ENCODE assay signal across 19 mouse cellular contexts in the genomic region with DNA sequence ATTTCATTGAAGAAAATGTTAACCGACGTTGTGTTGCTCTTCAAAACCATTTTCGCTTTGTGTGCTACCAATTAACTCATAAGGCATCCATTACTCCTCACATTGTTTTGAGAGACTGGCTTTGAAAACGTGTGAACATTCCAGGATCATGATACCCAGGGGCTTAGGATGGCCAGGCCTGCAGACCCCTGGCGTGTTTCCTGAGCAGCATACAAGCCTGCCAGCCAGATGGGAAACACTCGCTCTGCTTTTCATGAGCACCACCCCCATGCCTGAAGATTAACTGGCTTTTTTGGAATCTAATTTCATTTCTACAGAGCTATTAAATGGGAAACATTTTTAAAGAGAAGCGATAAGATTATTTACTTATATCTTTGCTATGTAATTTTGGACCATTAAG.
DNase-seq lines count a peak whose midpoint lies in the region; ATAC-seq and TF ChIP-seq lines count a peak whose summit lies in the region.
"Had no signal": no experiment of that assay in that cellular context is flagged by ENCODE, and none has a peak within 500 bp of the region (broad histone marks: within the 10 kb centered on the region; RNA-seq: fewer than 3 reads in every experiment).

No protein-coding gene starts in this region.

- no peaks in the 10 kb centered on the region for H3K27me3 ChIP-seq in heart, embryonic 11.5 days (ENCODE audit: control insufficient read depth, insufficient read depth, low read length)
- H3K27me3 ChIP-seq in limb, embryonic 13.5 days = no peaks in the 10 kb centered on the region
- H3K27me3 ChIP-seq: forebrain, embryonic 15.5 days; neural tube, embryonic 12.5 days; stomach, embryonic 15.5 days had no signal

- no peak for ATAC-seq in heart, embryonic 11.5 days (replicated peaks; ENCODE audit: insufficient number of reproducible peaks, low FRiP score, low TSS enrichment)
- ATAC-seq in limb, embryonic 13.5 days (ENCODE audit: low FRiP score, low read depth) = peak; percentile 53; the same call in 1 of the 2 replicates
- ATAC-seq: forebrain, embryonic 15.5 days; intestine, embryonic 16.5 days; liver, postnatal 0 days had no signal

- no peaks in the 10 kb centered on the region for H3K36me3 ChIP-seq in heart, embryonic 11.5 days (ENCODE audit: control insufficient read depth, insufficient read depth, low read length)
- no peaks in the 10 kb centered on the region for H3K36me3 ChIP-seq in limb, embryonic 13.5 days
- H3K36me3 ChIP-seq: forebrain, embryonic 15.5 days; neural tube, embryonic 12.5 days; stomach, embryonic 15.5 days had no signal

- no peak for TF ChIP-seq CTCF in embryonic fibroblast, embryonic 13.5 days (IDR thresholded peaks at IDR 0.05; ENCODE audit: borderline replicate concordance, insufficient read depth, low read length)

- no peaks in the 10 kb centered on the region for H3K9me3 ChIP-seq in heart, embryonic 11.5 days (replicated peaks; ENCODE audit: control insufficient read depth, low read length)
- no peaks in the 10 kb centered on the region for H3K9me3 ChIP-seq in limb, embryonic 13.5 days
- H3K9me3 ChIP-seq: forebrain, embryonic 15.5 days; neural tube, embryonic 12.5 days; stomach, embryonic 15.5 days had no signal

- peak; percentile 75 for DNase-seq in heart, adult 11 months
- DNase-seq in embryo, embryonic 10 days (ENCODE audit: low spot score) = peak; percentile 48
- DNase-seq in ovary, postnatal 14 days (ENCODE audit: low spot score) = no peak
- no peak for DNase-seq in left cerebral cortex, postnatal 4 days
- DNase-seq in right cerebral cortex, adult 2 months (ENCODE audit: low spot score in 2 of 2) = no peak
- DNase-seq: cerebellum, postnatal 25 days; gastrocnemius, adult 2 months; heart, postnatal 10 days; liver, postnatal 0 days; midbrain, embryonic 14.5 days; retina, postnatal 1 day had no signal

- no peak overlapping the region for H3K9ac ChIP-seq in heart, embryonic 11.5 days (ENCODE audit: low read depth, low read length)
- H3K9ac ChIP-seq in limb, embryonic 13.5 days = no peak overlapping the region
- H3K9ac ChIP-seq: forebrain, embryonic 15.5 days; hindbrain, embryonic 14.5 days; liver, postnatal 0 days; neural tube, embryonic 12.5 days; stomach, embryonic 15.5 days had no signal

- intact Hi-C loops in left cerebral cortex, postnatal 4 days (cut with DNase I) = no loop called here

- 61% methylated on average over 7 of the region's 7 CpGs for WGBS in heart, embryonic 11.5 days (ENCODE audit: insufficient replicate concordance)
- WGBS in limb, embryonic 13.5 days = 19% methylated on average over 7 of the region's 7 CpGs

- no peak overlapping the region for H3K27ac ChIP-seq in heart, embryonic 11.5 days (ENCODE audit: low read depth, low read length)
- peak overlapping the region; percentile 91 for H3K27ac ChIP-seq in embryonic fibroblast, embryonic 13.5 days (ENCODE audit: insufficient read depth, low read length)
- H3K27ac ChIP-seq in limb, embryonic 13.5 days = peak overlapping the region; percentile 61; the same call in 1 of the 2 replicates
- H3K27ac ChIP-seq: forebrain, embryonic 15.5 days; hindbrain, embryonic 14.5 days; neural tube, embryonic 12.5 days; stomach, embryonic 15.5 days had no signal

- TF ChIP-seq POLR2A in embryonic fibroblast, embryonic 13.5 days (IDR thresholded peaks at IDR 0.05; ENCODE audit: low read depth, low read length) = no peak

- H3K4me2 ChIP-seq in heart, embryonic 11.5 days = no peak overlapping the region
- peak overlapping the region; percentile 37; the same call in 1 of the 2 replicates for H3K4me2 ChIP-seq in limb, embryonic 13.5 days (replicated peaks)
- H3K4me2 ChIP-seq: forebrain, embryonic 15.5 days; hindbrain, embryonic 14.5 days; neural tube, embryonic 12.5 days; stomach, embryonic 15.5 days had no signal

- H3K4me3 ChIP-seq in heart, embryonic 11.5 days (ENCODE audit: low read depth, low read length) = no peak overlapping the region
- no peak overlapping the region for H3K4me3 ChIP-seq in embryonic fibroblast, embryonic 13.5 days (ENCODE audit: insufficient read depth, low read length)
- H3K4me3 ChIP-seq in limb, embryonic 13.5 days = no peak overlapping the region
- H3K4me3 ChIP-seq: forebrain, embryonic 15.5 days; gastrocnemius, adult 2 months; neural tube, embryonic 12.5 days; stomach, embryonic 15.5 days had no signal

- no peaks in the 10 kb centered on the region for H3K4me1 ChIP-seq in heart, embryonic 11.5 days (ENCODE audit: control insufficient read depth, insufficient read depth, low read length)
- H3K4me1 ChIP-seq in embryonic fibroblast, embryonic 13.5 days (ENCODE audit: control insufficient read depth, insufficient read depth, low read length) = peaks cover 3% of the 10 kb centered on the region; the same call in 1 of the 2 replicates
- peaks cover 47% of the 10 kb centered on the region for H3K4me1 ChIP-seq in limb, embryonic 13.5 days
- H3K4me1 ChIP-seq: forebrain, embryonic 15.5 days had no signal

Comparison
In these comparisons a context has a peak if more than half of its experiments do, and no peak if none do; other contexts are left out.
1. DNase-seq: peak in heart, adult 11 months (single experiment) and embryo, embryonic 10 days (single experiment); none in ovary, postnatal 14 days (single experiment), left cerebral cortex, postnatal 4 days (single experiment) and right cerebral cortex, adult 2 months (0 of 2).